Mouse (Mus musculus) MEL (cell line): ENCODE data around the gene Npcd. TPM values are rescaled to one million over a fixed set of nuclear protein-coding genes. Genes with fewer than 3 reads are reported as not detected.

Experiments
- DNase-seq: peaks from one replicate; pipeline ENCODE4 v3.0.0; 2011; ENCODE audit warnings: low read depth, low spot score
- H3K27ac ChIP-seq: 2 replicates; pipeline ENCODE4 v1.5.1; 2012; ENCODE audit warnings: low read depth, mild to moderate bottlenecking, control low read depth, low read length, moderate library complexity; ENCODE audit not compliant: control insufficient read depth
- H3K27me3 ChIP-seq, 2 experiments: fragments of 150-350 bp in 1 of 2; sonication (generic) in 1 of 2; 2 replicates each; pipeline ENCODE4 v1.6.1; 2012; ENCODE audit warnings: low read length in 2 of 2, mild to moderate bottlenecking in 2 of 2, improper control_type of control experiment in 1 of 2, moderate library complexity in 1 of 2; ENCODE audit not compliant: insufficient read depth in 2 of 2, control insufficient read depth in 1 of 2
- H3K36me3 ChIP-seq, 2 experiments: 2 replicates each; pipeline ENCODE4 v1.6.1; 2012 to 2014; ENCODE audit warnings: low read length in 2 of 2, improper control_type of control experiment in 1 of 2, inconsistent platforms in 1 of 2, mild to moderate bottlenecking in 1 of 2; ENCODE audit not compliant: insufficient read depth in 2 of 2, control insufficient read depth in 1 of 2
- H3K4me1 ChIP-seq, 2 experiments: fragments of 150-350 bp in 1 of 2; sonication (generic) in 1 of 2; 2 replicates each; pipeline ENCODE4 v1.6.1; 2012; ENCODE audit warnings: low read length in 2 of 2, improper control_type of control experiment in 1 of 2, mild to moderate bottlenecking in 1 of 2; ENCODE audit not compliant: insufficient read depth in 2 of 2, control insufficient read depth in 1 of 2
- H3K4me3 ChIP-seq, 2 experiments: fragments of 150-350 bp in 1 of 2; sonication (generic) in 1 of 2; 2 replicates each; pipeline ENCODE4 v1.5.1; 2012; ENCODE audit warnings: low read depth in 2 of 2, low read length in 2 of 2, mild to moderate bottlenecking in 2 of 2, moderate library complexity in 2 of 2, control low read depth in 1 of 2, improper control_type of control experiment in 1 of 2; ENCODE audit not compliant: control insufficient read depth in 1 of 2, insufficient read depth in 1 of 2
- H3K79me2 ChIP-seq: 2 replicates; pipeline ENCODE4 v1.6.1; 2012; ENCODE audit warnings: mild to moderate bottlenecking, low read length, moderate library complexity; ENCODE audit not compliant: control insufficient read depth, poor library complexity, insufficient read depth
- H3K9ac ChIP-seq: 2 replicates; pipeline ENCODE4 v1.6.1; 2012; ENCODE audit warnings: low read depth, mild to moderate bottlenecking, control low read depth, low read length, moderate library complexity; ENCODE audit not compliant: control insufficient read depth, poor library complexity, severe bottlenecking
- H3K9me3 ChIP-seq: fragments of 150-350 bp; sonication (generic); replicated peaks from 2 replicates; pipeline ENCODE4 v1.6.1; 2012; ENCODE audit warnings: mild to moderate bottlenecking, low read length, improper control_type of control experiment, moderate library complexity; ENCODE audit not compliant: insufficient read depth
- BHLHE40 ChIP-seq: IDR thresholded peaks from 2 replicates; pipeline ENCODE4 v1.6.1; 2012; ENCODE audit warnings: low read depth, mild to moderate bottlenecking, inconsistent platforms, low read length, improper control_type of control experiment, borderline replicate concordance
- CHD2 ChIP-seq: IDR thresholded peaks from 2 replicates; pipeline ENCODE4 v1.6.1; 2011; ENCODE audit warnings: low read length, improper control_type of control experiment
- CTCF ChIP-seq, 3 experiments: IDR thresholded peaks in 2 of 3; conservative IDR thresholded peaks in 1 of 3; 2 replicates each; pipeline ENCODE4 v1.5.1; 2011 to 2012; ENCODE audit warnings: low read length in 3 of 3, low read depth in 2 of 3, mild to moderate bottlenecking in 2 of 3, improper control_type of control experiment in 1 of 3, inconsistent platforms in 1 of 3, mixed read lengths in 1 of 3, moderate library complexity in 1 of 3; ENCODE audit not compliant: control insufficient read depth in 1 of 3, insufficient read depth in 1 of 3, poor library complexity in 1 of 3, severe bottlenecking in 1 of 3
- E2F4 ChIP-seq: IDR thresholded peaks from 2 replicates; pipeline ENCODE4 v1.6.1; 2011; ENCODE audit warnings: low read depth, low read length, improper control_type of control experiment, borderline replicate concordance
- EP300 ChIP-seq, 2 experiments: IDR thresholded peaks; 2 replicates each; pipeline ENCODE4 v1.6.1; 2011; ENCODE audit warnings: improper control_type of control experiment in 2 of 2, low read length in 2 of 2, low read depth in 1 of 2, mild to moderate bottlenecking in 1 of 2
- ETS1 ChIP-seq: IDR thresholded peaks from 2 replicates; pipeline ENCODE4 v1.6.1; 2012; ENCODE audit warnings: low read depth, mild to moderate bottlenecking, inconsistent platforms, low read length, improper control_type of control experiment, moderate library complexity
- GATA1 ChIP-seq: IDR thresholded peaks from 2 replicates; pipeline ENCODE4 v1.6.1; 2011; ENCODE audit warnings: low read depth, low read length, improper control_type of control experiment
- HCFC1 ChIP-seq: IDR thresholded peaks from 2 replicates; pipeline ENCODE4 v1.6.1; 2012; ENCODE audit warnings: low read depth, mild to moderate bottlenecking, inconsistent platforms, low read length, improper control_type of control experiment, moderate library complexity
- JUND ChIP-seq: IDR thresholded peaks from 2 replicates; pipeline ENCODE4 v1.6.1; 2011; ENCODE audit warnings: low read depth, mild to moderate bottlenecking, improper control_type of control experiment, low read length
- MAFK ChIP-seq: IDR thresholded peaks from 2 replicates; pipeline ENCODE4 v1.6.1; 2011; ENCODE audit warnings: low read depth, mild to moderate bottlenecking, low read length, improper control_type of control experiment, borderline replicate concordance
- MAX ChIP-seq: IDR thresholded peaks from 2 replicates; pipeline ENCODE4 v1.6.1; 2011; ENCODE audit warnings: low read length, improper control_type of control experiment
- MAZ ChIP-seq: IDR thresholded peaks from 2 replicates; pipeline ENCODE4 v1.6.1; 2012; ENCODE audit warnings: low read depth, mild to moderate bottlenecking, inconsistent platforms, low read length, improper control_type of control experiment
- MEF2A ChIP-seq: IDR thresholded peaks from 2 replicates; pipeline ENCODE4 v1.6.1; 2014; ENCODE audit warnings: low read depth, mild to moderate bottlenecking, inconsistent platforms, low read length, improper control_type of control experiment; ENCODE audit not compliant: poor library complexity, insufficient replicate concordance, severe bottlenecking; ENCODE audit errors: extremely low read depth
- MYC ChIP-seq: IDR thresholded peaks from 2 replicates; pipeline ENCODE4 v1.6.1; 2011; ENCODE audit warnings: low read depth, mild to moderate bottlenecking, low read length, improper control_type of control experiment, moderate library complexity
- NRF1 ChIP-seq: IDR thresholded peaks from 2 replicates; pipeline ENCODE4 v1.6.1; 2014; ENCODE audit warnings: low read depth, mild to moderate bottlenecking, inconsistent platforms, low read length, improper control_type of control experiment, moderate library complexity; ENCODE audit not compliant: poor library complexity, insufficient read depth, severe bottlenecking
- POLR2A ChIP-seq, 2 experiments: IDR thresholded peaks; 2 replicates each; pipeline ENCODE4 v1.6.1; 2011 to 2012; ENCODE audit warnings: low read length in 2 of 2, mild to moderate bottlenecking in 2 of 2, control low read depth in 1 of 2, improper control_type of control experiment in 1 of 2, low read depth in 1 of 2, moderate library complexity in 1 of 2; ENCODE audit not compliant: control insufficient read depth in 1 of 2, insufficient read depth in 1 of 2, poor library complexity in 1 of 2
- POLR2AphosphoS2 ChIP-seq: IDR thresholded peaks from 2 replicates; pipeline ENCODE4 v1.6.1; 2011; ENCODE audit warnings: low read length, improper control_type of control experiment
- POLR2AphosphoS5 ChIP-seq: IDR thresholded peaks from 2 replicates; pipeline ENCODE4 v1.6.1; 2012; ENCODE audit warnings: low read depth, borderline replicate concordance, mild to moderate bottlenecking, inconsistent platforms, low read length, moderate library complexity, mixed read lengths
- RAD21 ChIP-seq: IDR thresholded peaks from 2 replicates; pipeline ENCODE4 v1.6.1; 2011; ENCODE audit warnings: mild to moderate bottlenecking, low read depth, low read length, improper control_type of control experiment
- RCOR1 ChIP-seq: IDR thresholded peaks from 2 replicates; pipeline ENCODE4 v1.6.1; 2012; ENCODE audit warnings: low read depth, mild to moderate bottlenecking, inconsistent platforms, low read length, improper control_type of control experiment
- SIN3A ChIP-seq: IDR thresholded peaks from 2 replicates; pipeline ENCODE4 v1.6.1; 2012; ENCODE audit warnings: low read length, improper control_type of control experiment, inconsistent platforms
- SMC3 ChIP-seq: IDR thresholded peaks from 2 replicates; pipeline ENCODE4 v1.6.1; 2011; ENCODE audit warnings: low read depth, low read length, improper control_type of control experiment
- TCF12 ChIP-seq: IDR thresholded peaks from 2 replicates; pipeline ENCODE4 v1.6.1; 2014; ENCODE audit warnings: low read depth, mild to moderate bottlenecking, inconsistent platforms, low read length, improper control_type of control experiment, moderate library complexity
- USF1 ChIP-seq: IDR thresholded peaks from 2 replicates; pipeline ENCODE4 v1.6.1; 2014; ENCODE audit warnings: low read depth, mild to moderate bottlenecking, inconsistent platforms, low read length, improper control_type of control experiment, moderate library complexity
- ZKSCAN1 ChIP-seq: IDR thresholded peaks from 2 replicates; pipeline ENCODE4 v1.6.1; 2012; ENCODE audit warnings: low read depth, mild to moderate bottlenecking, inconsistent platforms, low read length, improper control_type of control experiment, moderate library complexity
- ZMIZ1 ChIP-seq: IDR thresholded peaks from 2 replicates; pipeline ENCODE4 v1.6.1; 2012; ENCODE audit warnings: low read depth, mild to moderate bottlenecking, inconsistent platforms, low read length, improper control_type of control experiment, moderate library complexity
- ZNF384 ChIP-seq: IDR thresholded peaks from 2 replicates; pipeline ENCODE4 v1.6.1; 2012; ENCODE audit warnings: low read depth, mild to moderate bottlenecking, inconsistent platforms, low read length, improper control_type of control experiment
- polyA plus RNA-seq, 2 experiments: library from polyadenylated mRNA; stranded (reverse) in 1 of 2; unstranded in 1 of 2; fragments of >175 nt in 1 of 2; fragments of >200 nt in 1 of 2; gene quantifications; 2 replicates each; pipeline versions ENCODE4 v1.2.1 to v1.2.4; 2012; ENCODE audit warnings: low replicate concordance in 2 of 2, low read depth in 1 of 2; ENCODE audit not compliant: insufficient read length in 2 of 2, insufficient read depth in 1 of 2, missing spikeins in 1 of 2
- total RNA-seq: library from RNA; depleted of rRNA; stranded (reverse); fragments of 300-350 nt; gene quantifications from 2 replicates; pipeline ENCODE4 v1.2.3, GENCODE M21; 2012

Npcd gene
- total and polyA plus RNA-seq, 3 experiments, result not detected

GRCm38 (mm10) chr15:79765361-79765760 is 68.7 kb downstream of the Npcd start:
- Histone ChIP-seq H3K79me2 (no peaks in the 10 kb centered on the region), H3K4me3 (no peak overlapping the region), H3K27ac (no peak overlapping the region), H3K9me3 (no peaks in the 10 kb centered on the region), H3K27me3 (no peaks in the 10 kb centered on the region), H3K9ac (no peak overlapping the region), H3K36me3 (no peaks in the 10 kb centered on the region), H3K4me1 (no peaks in the 10 kb centered on the region)
- no peak for DNase-seq
- TF ChIP-seq USF1, result no peak
- no peak for TF ChIP-seq CHD2
- TF ChIP-seq ZKSCAN1, result no peak
- TF ChIP-seq POLR2AphosphoS5, result no peak
- no peak for TF ChIP-seq TCF12
- no peak for TF ChIP-seq MEF2A
- TF ChIP-seq ETS1, result no peak
- TF ChIP-seq MAX, result no peak
- no peak for TF ChIP-seq GATA1
- TF ChIP-seq EP300 (IDR thresholded peaks at IDR 0.05; ENCODE audit: low read depth in 1 of 2, low read length in 2 of 2), result no peak
- TF ChIP-seq NRF1, result no peak
- TF ChIP-seq E2F4, result no peak

- Histone ChIP-seq H3K27me3 (no peaks in the 10 kb centered on the region), H3K4me1 (no peaks in the 10 kb centered on the region), H3K9me3 (no peaks in the 10 kb centered on the region), H3K27ac (no peak overlapping the region), H3K36me3 (no peaks in the 10 kb centered on the region), H3K9ac (no peak overlapping the region), H3K4me3 (no peak overlapping the region), H3K79me2 (no peaks in the 10 kb centered on the region)
- no peak for TF ChIP-seq JUND
- TF ChIP-seq SMC3, result no peak
- no peak for TF ChIP-seq BHLHE40
- no peak for TF ChIP-seq CTCF (IDR thresholded peaks at IDR 0.05 in 2 of 3, conservative IDR thresholded peaks at IDR 0.05 in 1 of 3; ENCODE audit: control insufficient read depth in 1 of 3, insufficient read depth in 1 of 3, low read depth in 2 of 3, low read length in 3 of 3, poor library complexity in 1 of 3, severe bottlenecking in 1 of 3)
- no peak for TF ChIP-seq MYC
- no peak for TF ChIP-seq ZKSCAN1
- no peak for TF ChIP-seq HCFC1
- no peak for TF ChIP-seq MAZ
- no peak for TF ChIP-seq MAFK
- TF ChIP-seq RCOR1, result no peak
- no peak for TF ChIP-seq SIN3A
- no peak for TF ChIP-seq E2F4
- no peak for TF ChIP-seq EP300 (IDR thresholded peaks at IDR 0.05; ENCODE audit: low read depth in 1 of 2, low read length in 2 of 2)
- no peak for TF ChIP-seq GATA1
- TF ChIP-seq ZNF384, result no peak
- TF ChIP-seq ZMIZ1, result no peak
- TF ChIP-seq NRF1, result no peak
- TF ChIP-seq RAD21, result no peak
- TF ChIP-seq POLR2A (IDR thresholded peaks at IDR 0.05; ENCODE audit: control insufficient read depth in 1 of 2, insufficient read depth in 1 of 2, low read depth in 1 of 2, low read length in 2 of 2, poor library complexity in 1 of 2), result no peak
- TF ChIP-seq POLR2AphosphoS2, result no peak
- no peak for DNase-seq
These were observed 69.3 kb downstream of the Npcd start for GRCm38 (mm10) chr15:79764539-79765267.
